Mouse (Mus musculus): ENCODE measurements around the gene Arl15.

- TF ChIP-seq EP300 (optimal IDR thresholded peaks at IDR 0.05) (no peak), CTCF (IDR thresholded peaks at IDR 0.05; ENCODE audit: low read depth) (no peak)
Measured at GRCm38 (mm10) chr13:113770340-113770739, 24.0 kb upstream of the Arl15 start.
